Mouse (Mus musculus): ENCODE data around the gene Nop56. TPM values are rescaled to one million over a fixed set of nuclear protein-coding genes. Genes with fewer than 3 reads are reported as not detected.

Gene Nop56
- polyA plus RNA-seq, 1 experiment, result 105 TPM

DNA sequence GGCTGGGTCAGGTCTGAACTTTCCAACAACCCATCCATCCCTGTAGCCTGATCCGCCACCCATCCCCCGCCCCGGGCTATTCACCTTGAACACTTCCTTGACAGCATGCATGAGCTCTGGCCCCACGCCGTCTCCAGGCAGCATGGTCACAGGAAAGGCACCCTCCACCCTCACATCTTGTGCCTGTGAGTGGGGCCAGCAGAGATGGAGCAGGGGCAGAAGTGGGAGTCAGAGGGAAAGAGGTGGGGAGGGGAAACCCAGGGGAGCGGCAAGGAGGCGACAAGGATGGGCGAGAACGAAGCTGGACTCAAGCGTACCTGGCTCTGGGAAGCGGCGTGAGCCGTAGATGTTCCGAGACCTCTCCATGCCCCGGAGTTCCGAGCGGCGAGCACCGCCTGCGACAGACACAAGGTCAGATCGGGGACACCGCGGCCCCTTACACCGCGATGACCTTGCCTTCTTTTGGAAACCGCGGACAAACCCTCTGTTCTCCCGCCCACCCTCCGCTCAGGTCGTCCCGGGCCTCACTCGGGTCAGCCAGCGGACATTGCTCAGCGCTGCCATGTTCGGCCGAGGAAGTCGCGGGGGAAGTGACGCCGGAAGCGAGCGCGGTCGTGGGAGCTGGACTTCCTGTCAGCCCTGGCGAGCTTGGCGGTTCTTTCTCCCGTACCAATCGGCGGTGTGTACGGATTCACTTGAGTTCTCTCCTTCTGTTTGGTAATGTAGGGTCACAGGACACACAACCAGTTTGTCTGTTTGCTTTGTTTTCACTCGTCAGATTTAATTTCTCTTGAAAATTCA is 9.8 kb downstream of the Nop56 start, which contains the start of gene Idh3b:
TSS of gene Idh3b (minus strand) at position 694 of the 801 bp plus-strand sequence.
- TF ChIP-seq USF1 (IDR thresholded peaks at IDR 0.05; ENCODE audit: low read depth), result no peak
- TF ChIP-seq POLR2AphosphoS2 (IDR thresholded peaks at IDR 0.05; ENCODE audit: insufficient read length, low read depth), result peak; percentile 95
- TF ChIP-seq REST (IDR thresholded peaks at IDR 0.05; ENCODE audit: insufficient read depth, insufficient read length), result peak; percentile 28
- peak; percentile 86 for TF ChIP-seq SRF (IDR thresholded peaks at IDR 0.05; ENCODE audit: control insufficient read depth, insufficient read length, low read depth)
- TF ChIP-seq CEBPB (IDR thresholded peaks at IDR 0.05; ENCODE audit: insufficient read depth, poor library complexity, severe bottlenecking), result no peak
- no peak for TF ChIP-seq MYOG (IDR thresholded peaks at IDR 0.05; ENCODE audit: control insufficient read depth in 1 of 3, insufficient read depth in 1 of 3, insufficient read length in 2 of 3, low read depth in 2 of 3)
- no peak for TF ChIP-seq TCF3 (IDR thresholded peaks at IDR 0.05; ENCODE audit: insufficient read length, low read depth)
- TF ChIP-seq MAX (IDR thresholded peaks at IDR 0.05; ENCODE audit: low read depth), result no peak
- TF ChIP-seq E2F4 (IDR thresholded peaks at IDR 0.05; ENCODE audit: insufficient read depth), result peak; percentile 52
- TF ChIP-seq TCF12 (IDR thresholded peaks at IDR 0.05; ENCODE audit: insufficient read depth, poor library complexity, severe bottlenecking), result no peak
- TF ChIP-seq MYOD1 (IDR thresholded peaks at IDR 0.05; ENCODE audit: control insufficient read depth in 1 of 3, insufficient read length in 2 of 3, low read depth in 2 of 3), result no peak
- TF ChIP-seq POLR2A (IDR thresholded peaks at IDR 0.05; ENCODE audit: insufficient read length, low read depth), result peak; percentile 97
- Histone ChIP-seq H3K4me2 (ENCODE audit: low read depth) (peak within 1 kb of the TSS; percentile 84), H3K4me3 (peak within 1 kb of the TSS; percentile 97), H3K36me3 (ENCODE audit: control insufficient read depth, insufficient read depth) (peaks cover 17% of the 10 kb centered on the region), H3K27me3 (ENCODE audit: control insufficient read depth, insufficient read depth, insufficient read length) (no peaks in the 10 kb centered on the region), H3ac (ENCODE audit: control insufficient read depth, insufficient read length) (peak within 1 kb of the TSS; percentile 74), H3K79me2 (ENCODE audit: control insufficient read depth, insufficient read depth) (peaks cover 33% of the 10 kb centered on the region)

GRCm38 (mm10) chr2:130289086-130289485 is 14.9 kb downstream of the Nop56 start:
- H3K36me3 ChIP-seq (ENCODE audit: control insufficient read depth, insufficient read depth), result no peaks in the 10 kb centered on the region

GRCm38 (mm10) chr2:130291434-130291833 is 17.2 kb downstream of the Nop56 start:
- H3K4me3 ChIP-seq, result no peak overlapping the region
- no peak overlapping the region for H3ac ChIP-seq (ENCODE audit: control insufficient read depth, insufficient read length)
- no peaks in the 10 kb centered on the region for H3K36me3 ChIP-seq (ENCODE audit: control insufficient read depth, insufficient read depth)
- no peak for TF ChIP-seq MYOD1 (IDR thresholded peaks at IDR 0.05; ENCODE audit: control insufficient read depth in 1 of 3, insufficient read length in 2 of 3, low read depth in 2 of 3)
- peak; percentile 35 for TF ChIP-seq USF1 (IDR thresholded peaks at IDR 0.05; ENCODE audit: low read depth)
- no peak for TF ChIP-seq SRF (IDR thresholded peaks at IDR 0.05; ENCODE audit: control insufficient read depth, insufficient read length, low read depth)
- TF ChIP-seq MAX (IDR thresholded peaks at IDR 0.05; ENCODE audit: low read depth), result no peak
- H3K27me3 ChIP-seq (ENCODE audit: control insufficient read depth, insufficient read depth, insufficient read length), result peaks cover 14% of the 10 kb centered on the region
- H3K79me2 ChIP-seq (ENCODE audit: control insufficient read depth, insufficient read depth), result no peaks in the 10 kb centered on the region
- peak overlapping the region; percentile 48 for H3K4me2 ChIP-seq (ENCODE audit: low read depth)

More at GRCm38 (mm10) chr2:130289086-130289485, 14.9 kb downstream of the Nop56 start:
- H3K4me2 ChIP-seq (ENCODE audit: low read depth), result no peak overlapping the region
- H3K79me2 ChIP-seq (ENCODE audit: control insufficient read depth, insufficient read depth), result peaks cover 10% of the 10 kb centered on the region
- no peaks in the 10 kb centered on the region for H3K27me3 ChIP-seq (ENCODE audit: control insufficient read depth, insufficient read depth, insufficient read length)
- no peak overlapping the region for H3K4me3 ChIP-seq
- no peak overlapping the region for H3ac ChIP-seq (ENCODE audit: control insufficient read depth, insufficient read length)
- TF ChIP-seq POLR2A (IDR thresholded peaks at IDR 0.05; ENCODE audit: insufficient read length, low read depth), result no peak
- TF ChIP-seq MYOG (IDR thresholded peaks at IDR 0.05; ENCODE audit: control insufficient read depth in 1 of 3, insufficient read depth in 1 of 3, insufficient read length in 2 of 3, low read depth in 2 of 3), result no peak

- Histone ChIP-seq H3K27me3 (ENCODE audit: control insufficient read depth, insufficient read depth, insufficient read length) (peaks cover 23% of the 10 kb centered on the region), H3K4me3 (no peak overlapping the region), H3K79me2 (ENCODE audit: control insufficient read depth, insufficient read depth) (no peaks in the 10 kb centered on the region), H3K36me3 (ENCODE audit: control insufficient read depth, insufficient read depth) (no peaks in the 10 kb centered on the region), H3ac (ENCODE audit: control insufficient read depth, insufficient read length) (no peak overlapping the region), H3K4me2 (ENCODE audit: low read depth) (no peak overlapping the region)
- TF ChIP-seq MYOG (IDR thresholded peaks at IDR 0.05; ENCODE audit: control insufficient read depth in 1 of 3, insufficient read depth in 1 of 3, insufficient read length in 2 of 3, low read depth in 2 of 3), result no peak
These were observed 18.8 kb downstream of the Nop56 start for GRCm38 (mm10) chr2:130293009-130293408.

DNA sequence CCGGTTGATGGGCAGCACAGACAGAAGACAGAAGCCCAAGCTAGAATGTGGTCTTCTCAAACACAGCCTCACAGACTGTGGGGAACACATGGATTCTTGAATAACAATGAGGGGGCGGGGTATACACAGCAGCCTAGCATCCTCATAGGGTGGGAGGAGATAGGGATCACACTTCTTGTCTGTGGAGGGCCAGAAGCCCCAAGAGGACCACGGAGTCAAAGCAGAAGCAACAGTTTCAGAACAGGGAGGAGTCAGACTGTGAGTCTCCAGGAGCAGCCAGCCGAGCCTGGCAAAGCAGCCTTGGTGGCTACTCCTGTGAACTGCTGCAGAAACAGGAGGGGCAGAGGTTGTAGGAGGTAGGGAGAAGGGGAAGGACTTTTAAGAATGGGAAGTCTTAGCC is 19.3 kb downstream of the Nop56 start:
- H3K4me2 ChIP-seq (ENCODE audit: low read depth), result no peak overlapping the region
- TF ChIP-seq REST (IDR thresholded peaks at IDR 0.05; ENCODE audit: insufficient read depth, insufficient read length) (no peak), E2F4 (IDR thresholded peaks at IDR 0.05; ENCODE audit: insufficient read depth) (no peak), CEBPB (IDR thresholded peaks at IDR 0.05; ENCODE audit: insufficient read depth, poor library complexity, severe bottlenecking) (no peak), SRF (IDR thresholded peaks at IDR 0.05; ENCODE audit: control insufficient read depth, insufficient read length, low read depth) (no peak), POLR2AphosphoS2 (IDR thresholded peaks at IDR 0.05; ENCODE audit: insufficient read length, low read depth) (no peak), POLR2A (IDR thresholded peaks at IDR 0.05; ENCODE audit: insufficient read length, low read depth) (no peak), TCF12 (IDR thresholded peaks at IDR 0.05; ENCODE audit: insufficient read depth, poor library complexity, severe bottlenecking) (no peak), MYOD1 (IDR thresholded peaks at IDR 0.05; ENCODE audit: control insufficient read depth in 1 of 3, insufficient read length in 2 of 3, low read depth in 2 of 3) (no peak), MAX (IDR thresholded peaks at IDR 0.05; ENCODE audit: low read depth) (no peak), MYOG (IDR thresholded peaks at IDR 0.05; ENCODE audit: control insufficient read depth in 1 of 3, insufficient read depth in 1 of 3, insufficient read length in 2 of 3, low read depth in 2 of 3) (no peak), TCF3 (IDR thresholded peaks at IDR 0.05; ENCODE audit: insufficient read length, low read depth) (no peak), USF1 (IDR thresholded peaks at IDR 0.05; ENCODE audit: low read depth) (no peak)
- peaks cover 25% of the 10 kb centered on the region for H3K27me3 ChIP-seq (ENCODE audit: control insufficient read depth, insufficient read depth, insufficient read length)

More for the DNA sequence above, 19.3 kb downstream of the Nop56 start:
- Histone ChIP-seq H3K36me3 (ENCODE audit: control insufficient read depth, insufficient read depth) (no peaks in the 10 kb centered on the region), H3K4me3 (no peak overlapping the region), H3K79me2 (ENCODE audit: control insufficient read depth, insufficient read depth) (no peaks in the 10 kb centered on the region), H3ac (ENCODE audit: control insufficient read depth, insufficient read length) (no peak overlapping the region)
